Mouse (Mus musculus) cerebellum, postnatal 4 days (tissue): ENCODE data around the gene Cdk5r1.

Experiments used
- DNase-seq, 2 experiments: peaks; one replicate each; pipeline ENCODE4 v3.0.0; 2022; ENCODE audit warnings: low spot score in 2 of 2, mixed read lengths in 1 of 2

Cdk5r1 gene

DNA sequence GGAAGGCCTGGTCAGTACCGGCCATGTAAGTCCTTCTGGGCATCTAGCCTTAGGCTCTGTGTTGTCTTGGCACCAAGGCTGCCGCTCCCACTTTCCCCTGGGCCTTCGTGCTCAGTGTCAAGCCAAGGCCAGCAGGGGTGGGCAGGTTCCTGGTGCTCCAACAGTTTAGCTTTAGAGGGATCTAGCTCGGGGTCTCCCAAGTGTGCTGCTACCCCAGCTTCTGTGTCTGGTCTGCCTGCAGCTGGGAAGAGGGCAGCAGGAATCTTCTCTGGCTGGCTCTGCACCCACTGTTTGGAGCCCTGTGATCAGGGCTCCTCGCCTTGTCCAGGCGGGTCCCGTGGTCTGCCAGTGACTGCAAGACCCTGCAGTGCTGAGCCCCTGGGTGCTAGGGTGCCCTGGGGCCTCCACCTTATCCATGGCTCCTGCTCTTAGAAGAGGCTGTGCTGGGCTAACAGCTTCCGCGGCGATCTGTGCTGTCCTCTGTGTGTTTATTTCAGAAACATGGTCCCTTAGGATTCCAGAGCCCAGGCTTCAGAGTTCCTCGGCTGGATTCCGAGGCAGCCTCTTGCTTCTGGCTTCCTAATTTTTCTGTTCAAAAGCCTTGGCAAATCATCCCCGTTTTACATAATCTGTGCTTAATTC, 4.7 kb downstream of the Cdk5r1 start:
- DNase-seq, result no peak

DNA sequence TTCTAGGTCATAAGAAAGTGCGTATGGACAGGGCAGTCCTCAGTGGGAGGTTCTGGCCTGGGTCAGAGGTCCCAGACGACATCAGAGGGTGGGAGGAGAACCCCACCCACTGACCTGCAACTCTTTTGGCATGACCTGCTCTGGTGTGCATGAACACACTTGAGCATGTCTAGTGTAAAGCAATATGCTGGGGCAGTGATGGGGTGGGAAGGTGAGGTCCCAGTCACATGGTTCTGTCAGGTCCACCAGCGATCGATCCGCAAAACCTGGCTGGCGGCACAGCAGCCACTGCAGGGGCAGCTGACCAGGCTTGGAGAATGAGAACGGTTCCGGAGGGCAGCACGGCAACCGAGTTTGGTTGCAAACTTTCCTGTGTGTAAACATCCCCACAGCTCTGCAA, 5.5 kb downstream of the Cdk5r1 start:
- DNase-seq, result no peak

DNA sequence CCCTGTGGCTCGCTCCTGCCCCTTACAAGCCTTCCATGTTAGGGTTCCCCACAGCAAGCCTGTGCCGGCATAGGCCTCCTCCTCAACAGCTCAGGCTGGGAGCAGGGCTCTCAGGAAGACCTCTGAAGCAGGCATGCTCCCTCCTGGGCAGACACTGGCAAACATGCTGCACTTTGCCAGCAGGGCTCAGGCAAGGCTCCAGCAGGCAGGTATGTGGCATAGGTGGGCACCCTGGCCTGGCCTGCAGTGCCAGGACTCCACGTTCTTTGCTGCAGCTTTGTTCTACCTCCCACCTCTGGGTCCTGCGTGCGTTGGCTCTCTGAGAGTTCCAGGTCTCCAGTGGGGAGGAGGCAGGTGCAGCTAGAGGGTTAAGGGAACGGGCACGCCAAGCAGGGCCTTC, 6.1 kb downstream of the Cdk5r1 start:
- DNase-seq, result no peak

DNA sequence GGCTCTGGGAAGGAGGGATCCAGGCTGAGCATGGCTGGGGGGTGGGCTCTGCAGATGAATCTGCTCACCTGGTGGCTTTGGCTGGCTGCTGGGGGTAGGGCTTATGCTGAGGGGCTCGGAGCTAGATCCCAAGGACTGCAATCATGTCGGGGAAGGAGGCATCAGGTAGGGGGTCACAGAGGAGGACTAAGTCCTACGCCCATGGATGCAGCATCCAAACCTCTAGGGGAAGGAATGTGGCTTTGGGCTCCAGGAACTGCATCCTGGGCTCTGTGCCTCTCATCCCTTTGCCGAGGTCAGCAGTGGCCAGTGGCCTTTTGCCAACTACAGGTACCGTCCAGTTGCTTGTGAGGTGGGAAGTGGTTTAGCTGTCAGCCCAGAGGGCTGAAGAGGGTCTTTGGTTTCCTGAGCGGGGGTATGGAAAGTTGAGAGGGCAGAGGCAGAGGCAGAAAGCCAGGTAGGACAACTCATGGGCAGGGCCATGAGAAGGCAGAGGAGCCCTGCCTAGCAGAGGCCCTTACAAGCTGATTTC, 6.8 kb downstream of the Cdk5r1 start:
- no peak for DNase-seq

DNA sequence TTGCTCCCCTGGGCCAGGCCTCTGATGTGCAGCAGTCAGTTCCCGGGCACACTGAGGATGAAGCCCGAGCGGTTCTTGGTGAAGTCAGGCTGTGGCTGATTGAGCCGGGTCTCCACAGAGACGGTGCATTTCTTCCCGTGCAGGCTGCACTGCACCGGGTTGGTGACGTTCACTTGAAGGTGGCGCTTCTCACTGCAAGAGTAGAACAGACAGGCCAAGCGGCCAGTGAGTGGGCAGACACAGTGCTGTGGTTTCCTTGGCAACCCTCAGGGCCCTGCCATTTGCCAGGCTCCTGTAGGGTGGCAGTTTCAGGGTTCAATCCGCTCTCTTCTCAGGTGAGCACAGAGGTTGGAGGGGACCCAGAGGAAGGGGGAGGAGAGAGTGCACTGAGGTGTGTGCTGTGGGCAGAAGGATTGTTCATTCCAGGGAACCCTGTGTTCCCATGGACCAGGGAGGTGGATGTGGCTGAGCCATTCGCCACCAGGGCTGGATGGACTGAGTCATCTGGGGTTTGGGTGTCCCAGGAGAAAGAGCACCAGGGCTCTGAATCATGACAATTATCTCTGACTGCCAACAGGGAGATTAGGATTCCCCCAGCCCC, 7.5 kb downstream of the Cdk5r1 start:
- DNase-seq, result peak in 1 of 2 experiments; percentile 76

DNA sequence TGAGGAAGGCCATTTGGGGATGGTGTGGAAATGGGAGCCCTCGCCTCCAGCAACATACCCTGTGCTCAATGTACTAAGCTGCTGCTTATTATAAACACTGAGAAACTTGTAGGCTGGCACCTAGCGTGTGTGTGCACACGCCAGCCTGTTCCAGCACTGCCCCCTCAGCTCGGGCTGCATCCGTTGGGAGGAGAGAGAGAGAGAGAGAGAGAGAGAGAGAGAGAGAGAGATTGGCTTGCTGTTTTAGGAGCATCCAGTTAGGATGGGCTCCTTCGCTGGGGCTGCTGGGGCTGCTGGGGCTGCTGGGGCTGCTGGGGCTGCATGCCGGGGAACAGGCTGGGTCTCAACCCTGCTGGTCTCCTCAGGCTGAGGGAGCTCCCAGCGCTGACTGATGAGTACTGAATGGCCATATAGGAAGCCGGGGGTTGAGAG, 8.3 kb downstream of the Cdk5r1 start:
- DNase-seq, result no peak

DNA sequence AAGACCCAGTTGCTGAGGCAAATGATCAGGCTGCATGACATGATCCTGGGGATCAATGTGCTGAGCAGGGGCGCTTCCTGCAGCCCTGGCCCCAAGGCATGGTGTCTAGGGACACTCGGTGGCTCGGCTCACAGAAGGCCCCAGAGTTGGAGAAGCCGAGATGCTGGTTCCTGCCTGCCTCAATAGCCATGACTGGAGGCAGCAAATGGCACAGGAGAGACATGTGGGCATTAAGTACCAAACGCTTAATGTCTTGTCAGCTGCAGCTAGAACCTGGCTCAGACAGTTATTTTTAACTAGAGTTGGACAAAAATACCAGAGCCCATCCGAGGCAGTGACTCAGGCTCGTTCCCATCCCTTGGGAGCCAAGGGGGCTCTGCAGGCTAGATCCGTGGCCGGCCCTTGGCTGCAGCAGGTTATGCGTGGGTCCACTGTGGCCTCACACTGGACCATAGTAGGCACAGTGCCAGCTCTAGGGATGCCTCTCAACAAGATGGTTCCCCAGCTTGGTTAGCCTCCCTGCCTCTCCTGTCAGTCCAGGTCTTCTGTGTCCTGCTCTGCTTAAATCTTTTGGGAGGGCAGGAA, 8.9 kb downstream of the Cdk5r1 start:
- DNase-seq, result no peak

DNA sequence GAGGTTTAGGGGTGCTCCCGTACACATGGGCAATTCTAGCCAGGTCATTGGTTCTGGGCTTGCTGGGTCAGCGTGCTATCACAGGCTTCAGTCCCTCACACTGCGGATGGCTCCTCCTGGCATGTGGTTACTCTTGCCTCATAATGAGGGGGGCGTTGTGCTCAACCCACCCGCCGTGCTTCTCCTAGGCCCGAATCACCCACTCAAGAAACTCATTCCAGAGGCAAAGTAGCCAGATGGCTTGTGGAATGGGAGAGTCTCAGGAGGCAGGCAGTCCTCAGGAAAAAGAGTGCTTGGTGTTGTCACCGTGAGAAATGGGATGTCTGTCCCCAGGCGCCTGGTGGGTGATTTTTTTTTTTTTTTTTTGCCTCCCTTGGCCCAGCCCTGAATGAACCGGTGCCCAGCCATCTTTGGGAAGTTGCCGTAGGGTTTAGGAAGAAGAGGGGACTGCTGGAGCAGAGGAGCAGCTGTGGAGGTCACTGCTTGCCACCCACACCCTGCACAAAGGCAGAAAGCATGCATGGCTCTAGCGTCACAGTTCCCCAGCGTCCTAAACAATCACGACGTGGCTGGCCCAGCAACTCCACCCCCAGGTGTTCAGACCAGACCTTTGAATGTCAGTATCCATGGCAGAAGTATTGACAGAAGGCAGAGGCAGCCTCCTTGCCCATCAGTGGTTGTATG, 11.2 kb downstream of the Cdk5r1 start:
- no peak for DNase-seq

DNA sequence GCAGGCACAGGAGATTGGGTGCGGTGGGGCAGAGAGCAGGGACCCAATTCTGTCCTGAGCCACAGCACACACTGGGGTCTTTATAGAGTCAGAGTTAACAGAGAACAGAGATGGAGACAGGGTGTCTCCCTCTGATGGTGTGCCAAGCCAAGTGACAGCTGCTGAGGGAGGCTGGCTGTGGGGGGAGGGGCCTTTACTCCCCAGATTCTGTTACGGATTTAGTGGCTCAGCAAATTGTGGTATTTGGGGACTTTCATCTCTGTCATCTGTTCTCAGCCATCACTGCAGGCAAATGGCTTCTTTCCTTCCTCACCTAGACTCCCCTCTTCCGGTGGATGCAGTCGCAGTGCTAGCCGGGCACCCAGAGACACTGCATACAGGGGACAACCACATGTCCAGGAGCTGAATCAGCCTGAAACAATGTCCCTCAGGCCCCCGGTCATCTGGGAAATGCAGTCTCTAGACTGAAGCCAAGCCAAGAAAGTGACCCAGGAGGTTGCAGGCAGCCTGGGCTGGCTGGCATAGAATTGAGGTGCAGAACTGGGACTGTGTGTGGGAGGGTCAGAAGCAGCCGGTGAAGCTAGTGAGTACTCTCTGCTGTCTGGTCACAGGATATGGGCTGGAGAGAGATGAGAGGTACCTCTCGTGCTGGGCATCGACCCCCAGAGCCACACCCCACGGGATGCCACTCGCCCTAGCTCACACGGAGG, 12.5 kb downstream of the Cdk5r1 start:
- no peak for DNase-seq

DNA sequence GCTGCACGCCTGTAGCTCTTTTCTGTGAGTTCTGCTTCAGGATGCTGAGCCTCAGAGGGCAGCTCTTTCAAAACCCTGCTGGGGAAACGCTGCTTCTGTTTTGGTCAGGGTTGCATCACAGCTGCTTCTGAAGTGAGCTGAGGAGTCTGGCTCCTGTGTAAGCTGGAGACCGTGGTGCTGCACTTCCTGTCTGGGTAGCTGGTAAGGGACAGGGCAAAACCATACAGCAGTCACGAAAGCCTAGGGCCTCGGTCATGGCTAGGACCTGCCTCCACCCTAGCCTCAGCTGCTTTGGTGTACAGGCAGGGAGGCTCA, 13.0 kb downstream of the Cdk5r1 start:
- DNase-seq, result no peak

DNA sequence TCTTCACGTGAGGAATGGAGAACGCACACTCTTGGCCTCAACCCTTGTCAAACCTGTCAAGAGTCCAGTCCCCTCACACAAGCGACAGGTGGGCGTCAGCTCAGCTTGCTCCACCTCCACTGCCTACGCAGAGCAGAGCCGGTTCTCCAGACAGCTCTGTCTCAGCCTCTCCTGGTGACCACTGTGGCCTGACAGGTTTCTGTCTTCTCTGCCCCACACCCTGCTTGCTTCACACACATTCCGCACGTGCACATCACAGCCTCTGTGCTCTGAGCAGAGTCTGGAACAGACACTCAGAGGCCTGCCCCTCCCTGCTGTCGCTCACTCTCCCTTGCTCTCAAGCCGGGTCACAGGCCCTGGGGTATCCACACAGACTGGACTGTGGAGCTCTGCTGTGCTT, 14.0 kb downstream of the Cdk5r1 start:
- DNase-seq, result no peak

DNA sequence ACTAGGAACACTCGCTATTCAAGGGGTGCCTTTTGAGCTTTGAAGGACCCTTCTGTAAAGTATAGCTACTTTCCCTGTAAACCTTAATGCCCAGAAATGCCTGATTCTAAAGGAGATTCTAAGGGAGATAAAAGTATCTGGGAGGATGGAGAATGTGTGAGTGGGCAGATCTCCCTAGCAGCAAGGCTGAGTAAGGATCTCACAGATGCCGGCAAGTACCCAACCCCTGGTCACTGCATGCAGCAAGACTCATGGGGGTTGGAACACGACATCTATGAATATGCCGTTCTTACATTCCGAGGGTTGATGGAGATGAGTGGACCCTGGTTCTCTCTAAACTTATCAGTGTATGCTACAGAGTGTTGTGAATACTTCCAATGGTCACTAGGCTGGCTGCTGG, 16.4 kb downstream of the Cdk5r1 start:
- no peak for DNase-seq

DNA sequence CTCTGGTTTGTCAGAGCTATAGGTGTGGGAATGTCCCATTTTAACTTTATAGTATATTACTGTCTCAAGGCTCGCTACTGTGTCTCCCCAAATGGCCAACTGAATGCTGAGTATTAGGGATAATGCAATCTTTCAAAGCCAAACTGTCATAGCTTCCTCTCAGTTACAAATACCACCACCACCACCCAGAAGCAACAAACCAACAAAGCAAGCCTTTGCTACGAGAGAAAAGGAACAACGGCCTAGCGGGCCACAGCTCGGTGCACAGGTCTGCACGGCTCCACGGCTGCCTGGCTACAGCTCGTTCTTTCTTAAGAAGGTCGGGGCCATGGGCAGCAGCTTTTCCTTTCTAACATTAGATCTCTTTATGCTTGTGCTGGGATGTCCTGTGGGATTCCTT, 18.0 kb downstream of the Cdk5r1 start:
- DNase-seq, result no peak

DNA sequence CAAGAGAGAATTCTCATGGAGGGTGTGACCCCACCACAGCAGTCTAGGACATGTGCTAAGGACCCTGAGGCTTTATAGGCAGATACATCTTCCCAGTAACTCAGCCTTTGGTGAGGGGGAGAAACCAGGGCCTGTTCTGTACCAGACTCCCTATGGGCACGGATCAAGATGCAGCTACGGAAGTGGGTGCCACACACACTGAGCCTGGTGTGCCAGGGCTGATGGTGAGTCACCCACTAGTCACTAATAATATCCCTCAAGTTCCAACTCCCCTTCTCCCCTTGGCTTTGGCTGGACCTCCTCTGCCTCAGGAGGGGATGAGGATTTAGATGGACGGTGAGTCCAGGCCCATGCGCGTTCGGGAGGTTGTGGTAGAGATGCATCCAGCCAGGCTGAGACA, 19.1 kb downstream of the Cdk5r1 start:
- DNase-seq, result no peak

DNA sequence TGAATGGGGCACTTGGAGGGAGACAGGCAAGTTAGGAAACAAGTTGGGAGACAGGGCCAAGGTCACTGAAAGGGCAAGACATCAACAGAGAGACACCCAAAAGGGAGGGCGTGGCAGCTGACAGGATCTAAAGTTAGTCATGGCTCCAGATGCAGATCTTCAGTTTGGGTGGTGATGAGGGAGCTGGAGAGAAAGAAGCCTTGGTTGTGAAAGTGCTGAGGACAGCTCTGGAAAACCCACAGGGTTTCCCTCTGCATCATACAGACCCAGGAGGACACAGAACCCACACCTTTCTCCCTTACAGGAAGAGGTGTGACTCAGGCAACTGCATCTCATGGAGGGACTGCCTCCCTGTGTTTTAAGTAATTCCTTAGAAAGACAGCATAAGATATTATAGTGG, 19.8 kb downstream of the Cdk5r1 start:
- DNase-seq, result no peak

DNA sequence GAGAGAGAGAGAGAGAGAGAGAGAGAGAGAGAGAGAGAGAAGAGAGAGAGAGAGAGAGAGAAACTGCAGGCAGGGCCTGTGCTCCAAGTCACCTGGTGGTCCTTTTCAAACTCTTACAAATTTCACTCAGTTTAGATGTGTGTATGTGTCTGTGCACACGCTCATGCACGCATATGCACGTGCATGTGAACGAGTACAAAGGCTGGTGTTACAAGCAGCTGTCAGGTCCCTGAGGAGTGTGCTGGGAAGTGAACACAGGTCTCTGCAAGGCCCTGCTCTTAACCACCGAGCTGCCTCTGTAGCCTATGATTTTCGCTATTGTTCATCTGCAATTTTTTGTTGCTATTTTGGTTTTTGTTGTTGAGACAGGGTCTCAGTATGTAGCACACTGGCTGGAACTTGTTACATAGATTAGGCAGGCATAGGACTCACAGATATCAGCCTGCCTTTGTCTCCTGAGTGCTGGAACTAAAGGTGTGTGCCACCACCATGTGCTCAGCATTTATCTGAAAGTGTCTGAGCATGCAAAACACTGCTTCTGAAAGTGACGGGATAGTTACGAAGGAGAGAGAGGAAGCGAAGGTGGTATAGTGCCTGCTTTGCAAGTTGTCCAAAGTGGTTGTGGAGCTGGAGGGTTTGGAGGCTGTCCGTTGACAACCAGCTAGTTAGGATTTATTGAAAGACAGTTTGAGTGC, 20.5 kb downstream of the Cdk5r1 start:
- no peak for DNase-seq

DNA sequence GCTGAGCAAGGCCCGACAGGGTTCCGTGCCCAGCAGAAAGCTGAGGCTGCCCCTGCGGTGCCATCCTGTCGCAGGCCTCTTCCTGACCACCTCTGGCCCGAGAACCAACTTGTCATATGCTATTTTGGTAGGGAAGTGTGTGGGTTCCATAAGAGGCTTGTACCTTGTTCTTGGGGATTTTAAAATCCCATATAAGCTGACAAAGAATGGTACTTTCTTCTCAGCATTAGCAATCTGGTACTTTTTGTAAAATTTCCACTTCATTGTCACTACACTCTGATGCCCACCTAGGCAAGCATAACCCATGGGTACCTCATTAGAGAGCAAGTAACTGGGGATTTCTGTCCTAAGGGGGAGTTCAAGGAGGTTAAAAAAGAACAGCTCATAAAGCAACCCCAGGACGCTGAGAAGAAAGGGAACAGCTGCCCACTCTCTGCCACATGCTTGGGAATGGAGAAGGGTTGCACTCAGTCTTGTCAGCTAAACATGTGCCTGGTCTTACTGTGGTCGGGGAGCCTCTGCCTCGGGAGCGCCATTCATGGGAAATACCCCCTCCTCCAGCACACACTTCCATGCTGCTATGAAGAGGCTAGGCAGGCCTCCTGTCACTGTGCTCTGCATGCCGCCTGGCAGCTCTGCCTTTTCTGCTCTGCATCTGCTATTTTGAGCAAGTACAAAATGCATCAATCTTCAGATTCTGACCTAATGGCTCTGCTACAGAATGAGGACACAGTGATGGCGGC, 21.7 kb downstream of the Cdk5r1 start:
- no peak for DNase-seq

DNA sequence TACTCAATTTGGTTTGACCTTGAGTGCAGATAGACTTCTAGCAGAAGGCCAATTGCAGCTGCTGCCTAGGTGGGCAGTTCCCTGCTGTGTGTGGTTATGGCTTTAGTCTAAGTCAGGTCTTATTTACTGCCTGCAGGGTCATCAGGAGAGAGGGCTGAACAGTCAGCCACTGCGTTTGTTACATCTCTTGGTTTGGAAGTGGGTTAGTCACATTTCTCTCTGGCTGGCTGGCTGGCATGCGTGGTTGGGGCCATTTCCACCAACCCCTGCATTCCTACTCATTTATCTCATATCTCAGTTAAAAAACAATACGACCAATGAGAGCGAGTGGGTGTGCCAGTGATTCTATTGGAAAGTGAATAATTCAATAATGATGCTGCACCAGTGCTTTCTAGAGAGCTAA, 22.7 kb downstream of the Cdk5r1 start:
- no peak for DNase-seq

DNA sequence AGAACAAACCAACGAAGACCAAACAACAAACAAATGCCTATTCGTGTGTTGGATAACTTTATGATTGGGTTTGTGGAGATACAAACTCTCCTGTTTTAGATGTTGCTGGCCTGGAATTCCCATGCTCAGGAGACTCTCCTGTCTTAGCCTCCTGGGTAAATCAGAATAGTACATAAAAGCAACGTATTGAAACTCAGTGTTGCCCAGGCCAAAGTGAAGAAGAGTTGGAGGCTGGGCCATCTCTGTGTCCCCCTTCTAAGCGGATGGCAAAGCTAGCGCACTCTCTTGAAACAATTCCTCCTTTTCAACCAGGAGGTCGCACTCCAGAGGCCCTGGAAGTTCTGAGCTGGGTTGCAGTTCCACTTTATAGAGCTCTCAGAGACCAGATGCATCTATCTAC, 26.5 kb downstream of the Cdk5r1 start:
- no peak for DNase-seq

DNA sequence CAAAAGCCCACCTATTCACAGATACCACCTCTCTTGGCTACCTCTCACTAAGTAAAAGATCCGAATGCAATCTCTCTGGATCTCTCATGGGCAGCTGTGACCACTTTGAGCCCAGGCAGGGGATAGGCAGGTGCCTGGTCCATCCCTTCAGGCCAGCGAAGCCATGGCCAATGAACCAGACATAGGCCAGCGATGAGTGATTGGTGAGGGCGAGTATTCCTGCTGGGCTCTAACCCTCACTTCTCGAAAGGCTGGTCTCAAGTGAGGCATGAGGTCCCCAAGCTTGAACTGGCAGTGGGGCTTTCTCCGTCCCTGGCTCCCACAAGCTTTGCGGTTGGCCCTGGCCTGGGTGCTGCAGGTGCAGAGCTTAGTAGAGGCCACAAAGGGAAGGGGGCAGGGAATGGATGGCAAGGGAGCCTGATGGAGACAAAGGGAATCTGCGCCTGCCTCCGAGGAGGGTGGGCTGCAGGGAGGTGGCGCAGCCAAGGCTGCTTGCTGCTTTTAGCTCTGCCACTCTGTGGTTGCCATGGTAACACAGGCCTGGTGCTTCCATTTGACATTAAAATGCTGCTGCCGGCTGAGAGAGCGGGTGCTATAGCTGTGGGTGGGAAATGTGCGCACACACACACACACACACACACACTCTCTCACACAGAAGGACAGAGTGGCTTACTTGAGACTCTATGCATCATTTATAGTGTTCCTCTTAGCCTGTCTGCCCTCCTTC, 27.1 kb downstream of the Cdk5r1 start:
- peak in 1 of 2 experiments; percentile 80 for DNase-seq
